Mouse (Mus musculus) kidney, postnatal 0 days (tissue): ENCODE measurements around the gene Adgrl3. TPM values are rescaled to one million over a fixed set of nuclear protein-coding genes. Genes with fewer than 3 reads are reported as not detected.

Experiments
- ATAC-seq: fragments of 200-750 bp; cut with Nextera tagmentation; replicated peaks from 2 replicates; pipeline ENCODE4 v1.8.0; 2017; ENCODE audit warnings: low read depth, moderate number of reproducible peaks, moderate TSS enrichment, moderate library complexity; ENCODE audit not compliant: low FRiP score
- DNase-seq: peaks from one replicate; pipeline ENCODE4 v3.0.0-alpha.2; 2016; ENCODE audit warnings: low spot score
- H3K27ac ChIP-seq: fragments of 300-500 bp; sonication (generic); 2 replicates; pipeline ENCODE4 v1.5.1; 2014; ENCODE audit warnings: mild to moderate bottlenecking
- H3K27me3 ChIP-seq: fragments of 300-500 bp; sonication (generic); 2 replicates; pipeline ENCODE4 v1.6.1; 2014; ENCODE audit warnings: low read length, mixed read lengths; ENCODE audit not compliant: insufficient read depth
- H3K36me3 ChIP-seq: fragments of 300-500 bp; sonication (generic); 2 replicates; pipeline ENCODE4 v1.6.1; 2014; ENCODE audit warnings: low read length, mixed read lengths; ENCODE audit not compliant: insufficient read depth
- H3K4me1 ChIP-seq: fragments of 300-500 bp; sonication (generic); replicated peaks from 2 replicates; pipeline ENCODE4 v1.6.1; 2014; ENCODE audit warnings: antibody characterized with exemption, low read length, mixed read lengths; ENCODE audit not compliant: insufficient read depth
- H3K4me2 ChIP-seq: fragments of 300-500 bp; sonication (generic); 2 replicates; pipeline ENCODE4 v1.6.1; 2014; ENCODE audit warnings: mild to moderate bottlenecking, low read length, moderate library complexity, mixed read lengths
- H3K4me3 ChIP-seq: fragments of 300-500 bp; sonication (generic); replicated peaks from 2 replicates; pipeline ENCODE4 v1.5.1; 2014; ENCODE audit warnings: low read depth, low read length
- H3K9ac ChIP-seq: fragments of 300-500 bp; sonication (generic); 2 replicates; pipeline ENCODE4 v1.6.1; 2014; ENCODE audit warnings: low read depth, low read length
- H3K9me3 ChIP-seq: fragments of 300-500 bp; sonication (generic); replicated peaks from 2 replicates; pipeline ENCODE4 v1.6.1; 2016; ENCODE audit warnings: low read length, inconsistent platforms, mixed read lengths
- CTCF ChIP-seq: IDR thresholded peaks from 2 replicates; pipeline ENCODE4 v1.5.1; 2016; ENCODE audit warnings: antibody characterized with exemption, low read depth, mild to moderate bottlenecking, moderate library complexity
- WGBS: fragments of 180-500 bp; shearing (Covaris S2); extraction: QIAGEN DNeasy Blood & Tissue Kit; methylation state at CpG from one replicate; pipeline ENCODE4 v1.1.7; 2014; 5-methylcytosine and 5-hydroxymethylcytosine counted together
- polyA plus RNA-seq: library from polyadenylated mRNA; unstranded; fragments of >200 nt; fragmentation: Nextera tagmentation; extraction: Ambion mirVana; gene quantifications from 2 replicates; pipeline ENCODE4 v1.2.1, GENCODE M21; 2015

Gene Adgrl3
- polyA plus RNA-seq, 1 experiment from 2014 or later: 8.8 TPM

DNA sequence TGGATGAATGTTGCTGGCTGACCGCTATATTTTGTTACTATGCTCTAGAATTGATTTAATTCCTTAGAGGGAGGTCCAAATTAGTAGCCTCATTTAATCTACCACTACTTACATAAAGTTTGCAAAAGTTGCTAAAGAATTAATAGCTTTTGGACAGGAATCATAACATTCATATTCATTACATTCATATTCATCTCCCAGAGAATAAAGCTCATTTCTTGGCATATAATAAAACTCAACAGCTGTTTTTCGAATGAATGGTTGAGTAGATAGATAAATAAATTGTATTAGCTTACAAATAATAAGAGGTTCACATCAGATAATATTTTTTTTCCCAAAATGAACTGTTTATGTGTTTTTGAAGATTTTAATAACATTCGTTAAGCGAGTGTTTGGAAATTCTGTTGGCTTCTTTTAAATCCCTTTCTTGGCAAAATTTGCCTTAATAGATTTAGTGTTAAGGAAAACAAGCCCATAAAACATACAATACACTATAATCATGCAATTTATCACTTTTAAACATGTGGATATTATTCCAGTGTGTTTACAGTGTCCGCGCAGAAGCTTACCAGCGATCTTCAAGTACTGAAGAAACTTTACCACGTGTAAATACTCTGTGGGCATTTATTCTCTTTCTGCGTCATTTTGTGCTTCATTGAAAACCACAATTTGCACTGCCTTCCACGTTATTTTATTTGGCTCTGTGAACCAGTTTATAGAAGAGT is 350.4 kb downstream of the Adgrl3 start:
- no peaks in the 10 kb centered on the region for H3K9me3 ChIP-seq
- H3K4me3 ChIP-seq: no peak overlapping the region
- no peak overlapping the region for H3K9ac ChIP-seq
- H3K27ac ChIP-seq: no peak overlapping the region
- peak; percentile 81 for DNase-seq
- no peaks in the 10 kb centered on the region for H3K27me3 ChIP-seq
- ATAC-seq: no peak
- 58% methylated on average over 10 of the region's 10 CpGs for whole genome bisulfite sequencing
- H3K4me1 ChIP-seq: no peaks in the 10 kb centered on the region
- no peaks in the 10 kb centered on the region for H3K36me3 ChIP-seq
- H3K4me2 ChIP-seq: no peak overlapping the region
- no peak for TF ChIP-seq CTCF

GRCm38 (mm10) chr5:81375992-81376391 is 356.1 kb downstream of the Adgrl3 start:
- Histone ChIP-seq H3K27me3 (no peaks in the 10 kb centered on the region), H3K4me1 (no peaks in the 10 kb centered on the region), H3K4me3 (no peak overlapping the region), H3K27ac (no peak overlapping the region), H3K4me2 (no peak overlapping the region), H3K9me3 (no peaks in the 10 kb centered on the region), H3K9ac (no peak overlapping the region), H3K36me3 (no peaks in the 10 kb centered on the region)
- no peak for DNase-seq
- 90% methylated on average over 7 of the region's 7 CpGs for WGBS
- no peak for TF ChIP-seq CTCF
- ATAC-seq: no peak

DNA sequence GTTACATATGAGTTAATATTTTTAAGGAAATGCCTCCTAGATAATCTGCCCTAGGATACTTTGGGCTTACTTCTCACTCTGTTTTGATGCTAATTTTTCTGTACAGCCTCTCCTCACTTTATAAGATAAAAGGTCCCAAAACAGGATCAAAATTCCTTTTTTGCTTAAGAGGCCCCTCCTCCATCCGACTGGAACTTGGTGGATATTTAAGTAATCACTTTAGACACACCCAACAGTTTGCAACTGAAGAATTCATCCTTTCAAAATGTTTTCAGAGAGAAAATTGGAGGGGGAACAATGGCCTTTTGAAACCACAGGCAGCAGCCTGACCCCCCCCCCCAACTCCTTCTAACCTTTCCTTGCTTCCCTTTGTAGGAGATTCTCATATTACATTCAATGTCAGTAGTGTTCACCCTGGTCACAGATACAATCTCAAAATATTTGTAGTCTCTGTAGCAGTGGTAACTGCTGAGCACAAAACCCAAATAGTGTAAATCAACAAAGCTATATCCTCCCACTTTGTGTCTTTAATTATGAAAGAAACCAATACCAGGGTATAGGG is 385.7 kb downstream of the Adgrl3 start:
- DNase-seq (no peak), ATAC-seq (no peak)
- no peaks in the 10 kb centered on the region for H3K36me3 ChIP-seq
- no peaks in the 10 kb centered on the region for H3K9me3 ChIP-seq
- WGBS: 48% methylated on average over 1 of the region's 1 CpGs
- no peak overlapping the region for H3K4me3 ChIP-seq
- no peak overlapping the region for H3K4me2 ChIP-seq
- TF ChIP-seq CTCF: no peak
- H3K27me3 ChIP-seq: no peaks in the 10 kb centered on the region
- H3K4me1 ChIP-seq: no peaks in the 10 kb centered on the region
- H3K27ac ChIP-seq: no peak overlapping the region
- no peak overlapping the region for H3K9ac ChIP-seq

GRCm38 (mm10) chr5:81417326-81417725 is 397.4 kb downstream of the Adgrl3 start:
- Histone ChIP-seq H3K4me2 (no peak overlapping the region), H3K27ac (no peak overlapping the region), H3K9me3 (no peaks in the 10 kb centered on the region), H3K4me3 (no peak overlapping the region), H3K9ac (no peak overlapping the region), H3K36me3 (no peaks in the 10 kb centered on the region), H3K4me1 (no peaks in the 10 kb centered on the region), H3K27me3 (no peaks in the 10 kb centered on the region)
- WGBS: 58% methylated on average over 3 of the region's 3 CpGs
- ATAC-seq: no peak
- no peak for DNase-seq
- TF ChIP-seq CTCF: no peak

DNA sequence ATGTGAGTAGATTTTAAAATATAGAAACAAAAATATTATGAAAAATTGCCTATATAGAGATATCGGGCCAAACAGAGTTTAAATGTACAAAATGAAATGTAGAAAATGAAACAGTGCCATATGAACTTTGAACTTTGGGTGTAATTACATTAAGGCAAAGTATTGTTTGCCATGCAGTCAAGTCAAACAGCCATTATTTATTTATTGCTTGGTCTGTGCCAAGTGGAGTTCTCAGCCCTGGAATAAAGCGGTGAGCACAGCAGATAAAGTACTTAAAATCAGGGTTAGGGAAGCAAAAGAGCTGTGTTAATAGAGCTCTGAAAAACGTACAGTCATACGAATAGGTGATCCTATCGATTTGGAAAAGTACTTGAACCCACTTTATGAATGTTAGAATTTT is 407.5 kb downstream of the Adgrl3 start:
- no peak for TF ChIP-seq CTCF
- Histone ChIP-seq H3K36me3 (no peaks in the 10 kb centered on the region), H3K4me2 (no peak overlapping the region), H3K27me3 (no peaks in the 10 kb centered on the region), H3K9ac (no peak overlapping the region), H3K4me3 (no peak overlapping the region), H3K9me3 (no peaks in the 10 kb centered on the region), H3K4me1 (no peaks in the 10 kb centered on the region), H3K27ac (no peak overlapping the region)
- no peak for ATAC-seq
- WGBS: 72% methylated on average over 5 of the region's 5 CpGs
- no peak for DNase-seq

- DNase-seq: no peak
- Histone ChIP-seq H3K4me3 (no peak overlapping the region), H3K9me3 (no peaks in the 10 kb centered on the region), H3K4me1 (no peaks in the 10 kb centered on the region), H3K9ac (no peak overlapping the region), H3K4me2 (no peak overlapping the region), H3K27ac (no peak overlapping the region), H3K27me3 (no peaks in the 10 kb centered on the region), H3K36me3 (no peaks in the 10 kb centered on the region)
- WGBS: 93% methylated on average over 3 of the region's 3 CpGs
- no peak for ATAC-seq
- TF ChIP-seq CTCF: no peak
Observed at GRCm38 (mm10) chr5:81436375-81436774, 416.4 kb downstream of the Adgrl3 start.
